Mouse (Mus musculus) liver, embryonic 13.5 days (tissue): ENCODE results near the gene Wdr89. TPM values are rescaled to one million over a fixed set of nuclear protein-coding genes. Genes with fewer than 3 reads are reported as not detected.

Experiments
- polyA plus RNA-seq: library from polyadenylated mRNA; unstranded; fragments of >200 nt; fragmentation: Nextera tagmentation; extraction: Ambion mirVana; gene quantifications from 2 replicates; pipeline ENCODE4 v1.2.1, GENCODE M21; 2015

Wdr89 gene
- polyA plus RNA-seq, 1 experiment from 2014 or later = 7.9 TPM

Other genes starting within 250 kb of the Wdr89 start
- gene Ppp2r5e, start 73.3 kb downstream of the Wdr89 start, polyA plus RNA-seq = 5.3 and 5.7 TPM in 2 replicates
- gene Sgpp1, start 66.2 kb upstream of the Wdr89 start, polyA plus RNA-seq = 11.1 and 15.2 TPM in 2 replicates
- gene Syne2, start 148.6 kb upstream of the Wdr89 start, polyA plus RNA-seq = 4.9 and 5.1 TPM in 2 replicates